Mouse (Mus musculus): Measurements from ENCODE around the gene Nckap5. TPM values are rescaled to one million over a fixed set of nuclear protein-coding genes. Genes with fewer than 3 reads are reported as not detected.

The Nckap5 gene
- total and polyA plus RNA-seq, 2 experiments from 2014 or later: 6.6 to 10.2 TPM

- Histone ChIP-seq H3K27ac (no peak overlapping the region), H3K9me3 (ENCODE audit: low read length) (no peaks in the 10 kb centered on the region), H3K4me1 (ENCODE audit: insufficient read depth, low read length) (0 out of 2 replicates have a peak, but pooled peaks cover 12% of the 10 kb centered on the region), H3K4me2 (ENCODE audit: low read depth, low read length) (no peak overlapping the region), H3K9ac (replicated peaks; ENCODE audit: low read length) (no peak overlapping the region), H3K27me3 (ENCODE audit: insufficient read depth, low read length) (no peaks in the 10 kb centered on the region), H3K4me3 (ENCODE audit: low read length) (no peak overlapping the region), H3K36me3 (ENCODE audit: insufficient read depth, low read length) (no peaks in the 10 kb centered on the region)
- ATAC-seq: no peak
- no peak for DNase-seq (ENCODE audit: low spot score)
- 79% methylated on average over 5 of the region's 5 CpGs for WGBS
- TF ChIP-seq CTCF (IDR thresholded peaks at IDR 0.05; ENCODE audit: low read depth): no peak
Measured at GRCm38 (mm10) chr1:126473044-126473443, 357.6 kb downstream of the Nckap5 start.

- no peak for DNase-seq (ENCODE audit: low spot score)
- ATAC-seq: no peak
- no peak overlapping the region for H3K27ac ChIP-seq
- no peak for TF ChIP-seq CTCF (IDR thresholded peaks at IDR 0.05; ENCODE audit: low read depth)
- 78% methylated on average over 2 of the region's 2 CpGs for WGBS
- no peak overlapping the region for H3K4me3 ChIP-seq (ENCODE audit: low read length)
- H3K9me3 ChIP-seq (ENCODE audit: low read length): no peaks in the 10 kb centered on the region
- H3K36me3 ChIP-seq (ENCODE audit: insufficient read depth, low read length): no peaks in the 10 kb centered on the region
- no peak overlapping the region for H3K4me2 ChIP-seq (ENCODE audit: low read depth, low read length)
- 0 out of 2 replicates have a peak, but pooled peaks cover 12% of the 10 kb centered on the region for H3K4me1 ChIP-seq (ENCODE audit: insufficient read depth, low read length)
- H3K9ac ChIP-seq (replicated peaks; ENCODE audit: low read length): no peak overlapping the region
- H3K27me3 ChIP-seq (ENCODE audit: insufficient read depth, low read length): no peaks in the 10 kb centered on the region
Measured at GRCm38 (mm10) chr1:126471419-126471818, 359.2 kb downstream of the Nckap5 start.

- H3K9me3 ChIP-seq (ENCODE audit: low read length): no peaks in the 10 kb centered on the region
- ATAC-seq (no peak), DNase-seq (ENCODE audit: low spot score) (no peak)
- no peaks in the 10 kb centered on the region for H3K36me3 ChIP-seq (ENCODE audit: insufficient read depth, low read length)
- H3K4me1 ChIP-seq (ENCODE audit: insufficient read depth, low read length): 0 out of 2 replicates have a peak, but pooled peaks cover 12% of the 10 kb centered on the region
- 53% methylated on average over 2 of the region's 2 CpGs for whole genome bisulfite sequencing
- H3K27ac ChIP-seq: no peak overlapping the region
- H3K4me2 ChIP-seq (ENCODE audit: low read depth, low read length): no peak overlapping the region
- H3K27me3 ChIP-seq (ENCODE audit: insufficient read depth, low read length): no peaks in the 10 kb centered on the region
- TF ChIP-seq CTCF (IDR thresholded peaks at IDR 0.05; ENCODE audit: low read depth): no peak
- no peak overlapping the region for H3K9ac ChIP-seq (replicated peaks; ENCODE audit: low read length)
- no peak overlapping the region for H3K4me3 ChIP-seq (ENCODE audit: low read length)
Measured at GRCm38 (mm10) chr1:126470883-126471282, 359.7 kb downstream of the Nckap5 start.

- Histone ChIP-seq H3K27ac (no peak overlapping the region), H3K9ac (replicated peaks; ENCODE audit: low read length) (no peak overlapping the region), H3K9me3 (ENCODE audit: low read length) (no peaks in the 10 kb centered on the region), H3K4me3 (ENCODE audit: low read length) (no peak overlapping the region), H3K4me1 (ENCODE audit: insufficient read depth, low read length) (0 out of 2 replicates have a peak, but pooled peaks cover 12% of the 10 kb centered on the region), H3K4me2 (ENCODE audit: low read depth, low read length) (no peak overlapping the region), H3K27me3 (ENCODE audit: insufficient read depth, low read length) (no peaks in the 10 kb centered on the region), H3K36me3 (ENCODE audit: insufficient read depth, low read length) (no peaks in the 10 kb centered on the region)
- 30% methylated on average over 5 of the region's 5 CpGs for WGBS
- no peak for TF ChIP-seq CTCF (IDR thresholded peaks at IDR 0.05; ENCODE audit: low read depth)
- DNase-seq (ENCODE audit: low spot score) (peak; percentile 73), ATAC-seq (no peak)
Measured at GRCm38 (mm10) chr1:126469818-126470544, 360.6 kb downstream of the Nckap5 start.

- H3K4me2 ChIP-seq (ENCODE audit: low read depth, low read length): peak overlapping the region; percentile 21; the same call in 1 of the 2 replicates
- H3K4me1 ChIP-seq (ENCODE audit: insufficient read depth, low read length): 0 out of 2 replicates have a peak, but pooled peaks cover 10% of the 10 kb centered on the region
- no peak for DNase-seq (ENCODE audit: low spot score)
- no peak overlapping the region for H3K9ac ChIP-seq (replicated peaks; ENCODE audit: low read length)
- H3K9me3 ChIP-seq (ENCODE audit: low read length): no peaks in the 10 kb centered on the region
- no peak overlapping the region for H3K4me3 ChIP-seq (ENCODE audit: low read length)
- no peaks in the 10 kb centered on the region for H3K36me3 ChIP-seq (ENCODE audit: insufficient read depth, low read length)
- H3K27me3 ChIP-seq (ENCODE audit: insufficient read depth, low read length): no peaks in the 10 kb centered on the region
- WGBS: 15% methylated on average over 11 of the region's 11 CpGs
- no peak for TF ChIP-seq CTCF (IDR thresholded peaks at IDR 0.05; ENCODE audit: low read depth)
- no peak for ATAC-seq
- H3K27ac ChIP-seq: no peak overlapping the region
Measured at GRCm38 (mm10) chr1:126461527-126462354, 368.9 kb downstream of the Nckap5 start.

- no peaks in the 10 kb centered on the region for H3K36me3 ChIP-seq (ENCODE audit: insufficient read depth, low read length)
- no peaks in the 10 kb centered on the region for H3K9me3 ChIP-seq (ENCODE audit: low read length)
- 0 out of 2 replicates have a peak, but pooled peaks cover 8% of the 10 kb centered on the region for H3K4me1 ChIP-seq (ENCODE audit: insufficient read depth, low read length)
- TF ChIP-seq CTCF (IDR thresholded peaks at IDR 0.05; ENCODE audit: low read depth): no peak
- H3K4me3 ChIP-seq (ENCODE audit: low read length): no peak overlapping the region
- no peaks in the 10 kb centered on the region for H3K27me3 ChIP-seq (ENCODE audit: insufficient read depth, low read length)
- ATAC-seq (no peak), DNase-seq (ENCODE audit: low spot score) (no peak)
- no peak overlapping the region for H3K4me2 ChIP-seq (ENCODE audit: low read depth, low read length)
- no peak overlapping the region for H3K9ac ChIP-seq (replicated peaks; ENCODE audit: low read length)
- WGBS: 67% methylated on average over 1 of the region's 1 CpGs
- H3K27ac ChIP-seq: no peak overlapping the region
Measured at GRCm38 (mm10) chr1:126457739-126458138, 372.9 kb downstream of the Nckap5 start.

All from hindbrain, postnatal 0 days (tissue).